Mouse (Mus musculus): ENCODE measurements at regions not wholly inside any gene's neighbourhood (a gene's known extent, or its start where the extent isn't known, plus 50 kb on each side); places are given as distances from the start of the nearest gene placed in this dataset.

GRCm38 (mm10) chr1:89373806-89374205 lies 80.8 kb upstream of the Agap1 start:
- TF ChIP-seq CTCF (IDR thresholded peaks at IDR 0.05; ENCODE audit: low read depth) (no peak), EP300 (IDR thresholded peaks at IDR 0.05; ENCODE audit: low read depth) (no peak)

All from liver, embryonic 14.5 days (tissue).